Mouse (Mus musculus) liver, adult 2 months (tissue): ENCODE results near the gene Usf2.

Experiments used
- CTCF ChIP-seq: fragments of 200-500 bp; IDR thresholded peaks from 2 replicates; pipeline ENCODE4 v1.5.1; 2011; ENCODE audit warnings: low read depth, low read length, control low read depth
- POLR2A ChIP-seq: fragments of 200-500 bp; IDR thresholded peaks from 2 replicates; pipeline ENCODE4 v1.6.1; 2011; ENCODE audit warnings: low read length, control low read depth; ENCODE audit not compliant: insufficient read depth; ENCODE audit errors: extremely low read depth

- TF ChIP-seq POLR2A (no peak), CTCF (no peak)
Observed at GRCm38 (mm10) chr7:30920217-30920616, 36.4 kb downstream of the Usf2 start.
